9 mouse cellular contexts compared by ENCODE assay signal in genomic region chr9:57811793-57812733, GRCm38 (mm10). TPM values are rescaled to one million over a fixed set of nuclear protein-coding genes. Genes with fewer than 3 reads are reported as not detected.
DNase-seq lines count a peak whose midpoint lies in the region; ATAC-seq and TF ChIP-seq lines count a peak whose summit lies in the region.
"Had no signal": no experiment of that assay in that cellular context is flagged by ENCODE, and none has a peak within 500 bp of the region (broad histone marks: within the 10 kb centered on the region; RNA-seq: fewer than 3 reads in every experiment).

No protein-coding gene starts in this region.

- peaks cover 93% of the 10 kb centered on the region for H3K4me1 ChIP-seq in heart, embryonic 12.5 days (replicated peaks)
- H3K4me1 ChIP-seq in hindbrain, postnatal 0 days (ENCODE audit: insufficient read depth, low read length), result peaks cover 17% of the 10 kb centered on the region; the same call in 1 of the 2 replicates

- peaks cover 7% of the 10 kb centered on the region; the same call in 1 of the 2 replicates for H3K36me3 ChIP-seq in heart, embryonic 12.5 days
- H3K36me3 ChIP-seq in hindbrain, postnatal 0 days (ENCODE audit: insufficient read depth, low read length), result no peaks in the 10 kb centered on the region

- no peak overlapping the region for H3K4me3 ChIP-seq in heart, embryonic 12.5 days
- no peak overlapping the region for H3K4me3 ChIP-seq in hindbrain, postnatal 0 days (ENCODE audit: low read length)

- no peak for DNase-seq in heart, postnatal 14 days
- peak; percentile 44 for DNase-seq in retina, postnatal 1 day
- DNase-seq in retina, embryonic 14.5 days (ENCODE audit: low spot score), result no peak
- peak; percentile 20 for DNase-seq in hindbrain, postnatal 0 days (ENCODE audit: low spot score)
- no peak for DNase-seq in lung, postnatal 4 days
- no peak for DNase-seq in ovary, postnatal 10 days (ENCODE audit: low spot score)
- no peak for DNase-seq in lung, postnatal 25 days (ENCODE audit: low spot score)
- DNase-seq: B cell, adult 2 months had no signal

- peak overlapping the region; percentile 67 for H3K27ac ChIP-seq in heart, embryonic 12.5 days (ENCODE audit: poor library complexity, severe bottlenecking)
- H3K27ac ChIP-seq in hindbrain, postnatal 0 days, result no peak overlapping the region

- no peak overlapping the region for H3K4me2 ChIP-seq in heart, embryonic 12.5 days
- H3K4me2 ChIP-seq in hindbrain, postnatal 0 days (ENCODE audit: low read depth, low read length), result no peak overlapping the region

- ATAC-seq in heart, embryonic 12.5 days (ENCODE audit: insufficient number of reproducible peaks, low FRiP score), result 0 out of 2 replicates have a peak, but pooled peaks have one; percentile 18
- ATAC-seq in hindbrain, postnatal 0 days, result 0 out of 2 replicates have a peak, but pooled peaks have one; percentile 33

- no peak for TF ChIP-seq CTCF in hindbrain, postnatal 0 days (IDR thresholded peaks at IDR 0.05; ENCODE audit: low read depth)

- 23% methylated on average over 8 of the region's 8 CpGs for WGBS in heart, embryonic 12.5 days
- 49% methylated on average over 8 of the region's 8 CpGs for WGBS in hindbrain, postnatal 0 days

- H3K27me3 ChIP-seq in heart, embryonic 12.5 days (replicated peaks), result no peaks in the 10 kb centered on the region
- H3K27me3 ChIP-seq in hindbrain, postnatal 0 days (ENCODE audit: insufficient read depth, low read length), result no peaks in the 10 kb centered on the region

- 0 out of 2 replicates have a peak overlapping the region, but pooled peaks have one; percentile 29 for H3K9ac ChIP-seq in heart, embryonic 12.5 days
- H3K9ac ChIP-seq in hindbrain, postnatal 0 days (replicated peaks; ENCODE audit: low read length), result no peak overlapping the region

- H3K9me3 ChIP-seq in heart, embryonic 12.5 days (replicated peaks), result no peaks in the 10 kb centered on the region
- no peaks in the 10 kb centered on the region for H3K9me3 ChIP-seq in hindbrain, postnatal 0 days (ENCODE audit: low read length)

- intact Hi-C loops in heart, postnatal 14 days (cut with DNase I), result no loop called here

RNA-seq across cellular contexts. Expression of gene Arid3b, which starts 24.5 kb away (rescaled TPM):
- 27.0 and 29.8 TPM in 2 replicates for polyA plus RNA-seq in heart, embryonic 12.5 days (2016; fragmentation: Nextera tagmentation; extraction: Ambion mirVana)
- 1 to 10 TPM; 3.6 to 4.5 TPM for total RNA-seq in heart, postnatal 14 days (2021)
- 7.7 TPM in 2 replicates for total RNA-seq in hindbrain, postnatal 0 days (2014; rRNA removed)
- polyA plus RNA-seq in hindbrain, postnatal 0 days (2015; fragmentation: Nextera tagmentation; extraction: Ambion mirVana), result 4.3 and 4.4 TPM in 2 replicates

RNA-seq across cellular contexts. Expression of gene Clk3, which starts 46.4 kb away (rescaled TPM):
- polyA plus RNA-seq in heart, embryonic 12.5 days (2016; fragmentation: Nextera tagmentation; extraction: Ambion mirVana), result 67.0 and 68.1 TPM in 2 replicates
- 10 to 100 TPM; 32.7 to 40.8 TPM for total RNA-seq in heart, postnatal 14 days (2021)
- total RNA-seq in hindbrain, postnatal 0 days (2014; rRNA removed), result 76.3 and 83.7 TPM in 2 replicates
- 48.8 and 52.7 TPM in 2 replicates for polyA plus RNA-seq in hindbrain, postnatal 0 days (2015; fragmentation: Nextera tagmentation; extraction: Ambion mirVana)

Comparison
In these comparisons a context has a peak if more than half of its experiments do, and no peak if none do; other contexts are left out.
1. DNase-seq: peak in retina, postnatal 1 day (single experiment) and hindbrain, postnatal 0 days (single experiment); none in heart, postnatal 14 days (0 of 2), retina, embryonic 14.5 days (single experiment), lung, postnatal 4 days (0 of 2), ovary, postnatal 10 days (single experiment) and lung, postnatal 25 days (single experiment).